Mouse (Mus musculus) kidney, postnatal 36 days (tissue): ENCODE measurements at regions not wholly inside any gene's neighbourhood (a gene's known extent, or its start where the extent isn't known, plus 50 kb on each side); places are given as distances from the start of the nearest gene placed in this dataset.
A peak's percentile ranks its signal among the peaks of the same experiment; 100 is the strongest.

Experiments
- DNase-seq, 2 experiments: peaks; one replicate each; pipeline ENCODE4 v3.0.0; 2021 to 2022; ENCODE audit warnings: mixed read lengths in 2 of 2

DNA sequence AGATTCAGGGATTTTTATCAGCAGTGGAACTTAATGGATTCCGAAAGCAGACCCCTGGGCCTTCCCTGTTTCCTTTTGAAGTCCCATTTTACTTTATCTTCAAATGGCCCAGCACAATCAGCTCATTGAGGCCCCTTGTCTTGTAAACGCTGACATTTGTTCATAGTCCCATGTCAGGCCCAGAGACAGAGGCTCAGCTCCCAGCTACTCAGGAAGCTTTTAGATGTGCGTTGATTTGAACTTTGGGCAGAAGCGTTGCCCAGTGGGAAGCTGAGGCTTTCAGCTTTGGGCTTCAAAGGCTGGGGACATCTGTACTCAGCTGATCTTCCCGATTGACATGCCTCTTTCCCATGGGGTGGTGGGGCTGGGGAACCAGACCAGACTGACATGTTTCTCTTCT is 343.2 kb downstream of the Nuak1 start:
- DNase-seq: no peak

DNA sequence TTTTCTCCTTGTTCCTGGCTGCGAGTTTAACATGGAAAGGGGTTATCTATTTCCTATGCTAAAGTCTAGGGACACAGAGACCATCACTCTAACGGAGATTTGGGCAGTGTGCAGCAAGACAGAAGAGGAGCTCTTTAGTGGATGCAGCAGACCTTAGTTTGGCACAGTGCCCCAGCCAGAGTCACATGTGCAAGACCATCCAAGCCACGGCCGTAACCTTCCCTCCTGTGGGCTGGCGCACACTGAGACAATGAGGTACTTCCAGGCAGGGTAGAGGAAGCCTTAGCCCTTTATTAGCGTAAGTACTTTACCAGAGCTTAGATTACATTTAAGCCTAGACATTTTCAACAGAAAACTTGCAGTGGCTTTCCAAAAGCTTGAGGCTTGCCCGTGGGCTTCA is 336.4 kb downstream of the Nuak1 start:
- DNase-seq: no peak

DNA sequence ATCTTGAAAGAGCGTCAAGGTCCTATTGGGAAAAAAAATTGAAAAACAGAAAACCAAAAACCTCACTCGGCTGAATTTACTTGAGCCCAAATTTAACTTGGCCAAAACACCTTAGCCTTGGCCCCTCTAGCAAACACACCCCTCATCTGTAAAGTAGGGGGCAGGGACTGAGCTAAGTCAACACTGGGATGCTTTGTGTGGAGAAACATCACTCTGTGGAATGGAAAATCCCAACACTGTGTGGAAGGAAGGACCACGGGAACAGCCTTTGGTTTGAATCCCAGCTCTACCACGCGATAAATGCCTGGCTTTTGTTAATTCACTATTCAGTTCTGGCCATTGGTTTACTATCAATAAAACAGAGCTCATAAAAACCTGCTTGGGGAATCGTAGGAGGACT is 335.8 kb downstream of the Nuak1 start:
- DNase-seq: no peak

DNA sequence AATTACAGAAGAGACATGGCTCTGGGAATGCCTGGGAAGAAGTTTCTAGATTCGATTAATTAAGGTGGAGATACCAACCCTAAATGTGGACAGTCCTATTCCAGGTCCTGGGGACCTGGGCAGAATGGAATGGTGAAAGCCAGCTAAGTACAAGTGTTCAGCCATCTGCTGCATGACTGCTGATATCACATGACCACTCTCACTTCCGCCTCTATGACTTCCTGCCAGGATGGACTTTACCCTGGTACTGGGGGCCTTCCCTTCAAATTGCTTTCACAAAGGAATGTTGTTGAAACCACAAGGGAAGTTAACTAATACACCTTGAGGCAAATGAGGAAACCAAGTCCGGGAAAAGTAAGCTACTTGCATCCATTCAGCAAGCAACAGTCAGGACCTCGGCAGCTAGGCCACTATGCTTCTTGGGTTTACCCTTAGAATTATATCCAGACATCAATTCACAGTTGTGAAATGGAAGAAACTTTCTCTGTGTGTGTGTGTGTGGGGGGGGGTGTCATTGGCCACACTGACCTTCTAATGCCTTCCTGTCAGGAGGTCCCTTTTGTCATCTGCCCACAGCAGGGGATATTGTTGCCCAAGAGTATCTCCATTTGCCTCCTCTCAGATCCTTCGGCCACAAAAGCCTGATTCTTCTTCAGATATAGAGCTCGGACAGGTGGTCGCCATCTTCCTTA is 330.6 kb downstream of the Nuak1 start:
- no peak for DNase-seq

DNA sequence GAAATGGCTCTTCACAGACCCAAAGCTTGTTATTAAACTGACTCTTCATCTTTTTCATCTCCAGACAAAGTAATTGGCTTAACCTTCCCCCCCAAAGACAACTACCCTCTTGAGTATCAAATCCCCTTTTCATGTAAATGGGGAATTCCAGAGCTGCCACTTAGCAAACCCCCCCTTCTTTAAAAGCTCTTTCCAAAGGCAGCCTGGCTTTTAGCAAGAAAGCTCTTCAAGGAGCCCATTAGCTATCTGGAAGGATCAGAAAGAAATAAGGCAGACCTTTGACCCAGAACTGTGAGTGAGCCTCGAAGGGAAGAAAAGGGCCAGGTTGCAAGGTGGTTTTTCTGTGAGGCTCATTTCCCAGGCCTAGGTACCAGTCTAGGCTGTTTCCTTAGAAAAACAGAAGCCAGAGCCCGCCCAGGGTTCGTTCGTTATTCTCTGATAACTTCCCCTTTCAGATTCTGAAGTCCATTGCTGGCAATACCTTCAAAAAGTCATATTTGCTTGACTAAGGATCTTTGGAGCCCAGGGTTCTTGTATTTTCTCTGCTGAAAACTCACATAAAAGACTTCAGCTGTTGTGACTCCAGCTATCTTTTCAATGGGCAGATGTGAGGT is 329.9 kb downstream of the Nuak1 start:
- no peak for DNase-seq

DNA sequence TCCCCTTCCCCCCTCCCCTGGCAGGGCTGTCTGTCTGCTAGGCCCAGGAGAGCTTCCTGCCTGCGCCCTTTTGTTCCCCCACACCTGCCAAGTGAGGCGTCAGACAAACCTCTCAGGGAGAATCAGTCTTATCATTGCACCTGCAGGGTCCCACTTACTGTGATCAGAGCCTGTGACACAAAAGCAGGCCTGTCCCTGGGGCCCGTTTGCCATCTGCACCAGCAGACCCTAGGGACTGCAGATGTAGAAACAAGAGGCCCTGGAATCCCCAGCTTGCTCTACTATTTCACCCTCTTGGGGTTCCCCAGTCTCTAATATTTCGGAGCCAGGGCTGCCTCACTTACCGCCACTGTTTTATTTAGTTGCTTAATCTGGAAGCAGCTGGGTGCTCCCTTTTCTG is 328.9 kb downstream of the Nuak1 start:
- no peak for DNase-seq

DNA sequence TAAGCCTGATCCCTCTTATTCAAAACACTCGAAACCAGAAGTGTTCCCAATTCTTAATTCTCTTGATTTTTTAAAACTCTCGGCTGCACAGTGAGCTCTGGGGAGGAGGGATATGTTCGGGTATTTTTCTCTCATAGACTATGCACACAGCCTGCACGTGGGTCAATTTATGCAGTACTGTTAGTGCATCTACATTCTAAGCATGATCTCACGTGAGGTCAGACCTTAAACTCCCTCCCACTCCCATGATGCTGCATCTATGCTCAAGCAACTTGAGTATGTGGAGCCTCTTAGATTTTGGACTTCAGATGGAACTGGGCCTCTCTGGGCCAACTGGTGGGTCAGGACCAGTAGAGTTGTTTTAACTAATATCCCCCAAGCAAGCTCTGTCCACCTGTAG is 328.5 kb downstream of the Nuak1 start:
- DNase-seq: no peak

DNA sequence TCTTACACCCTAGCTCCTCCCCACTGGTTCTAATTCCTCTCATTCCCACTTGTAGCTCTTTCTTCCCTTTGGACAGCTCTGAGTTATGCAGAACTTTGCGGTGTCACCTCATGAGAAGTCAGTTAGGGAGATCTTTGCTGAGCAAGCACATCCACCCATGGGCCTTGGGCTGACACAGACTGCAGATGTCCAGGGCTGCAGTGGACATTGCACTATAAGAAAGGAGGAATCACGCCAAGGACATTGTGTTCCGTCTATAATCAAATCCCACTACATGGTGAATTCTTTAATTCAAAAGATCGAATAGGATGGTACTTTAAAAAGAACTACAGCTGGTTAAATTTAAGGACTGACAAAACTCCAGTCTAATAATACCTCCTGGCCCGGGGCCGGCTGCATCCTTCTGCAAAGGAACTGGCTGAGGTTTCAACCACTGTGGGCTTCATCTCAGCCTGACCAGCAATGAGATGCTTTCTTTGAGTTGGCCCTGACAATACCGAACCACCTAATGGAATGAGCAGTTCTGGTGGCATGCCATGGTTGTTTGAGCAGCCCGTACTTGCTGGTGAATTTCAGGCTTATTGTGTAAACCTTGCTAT is 320.3 kb downstream of the Nuak1 start:
- DNase-seq: no peak

DNA sequence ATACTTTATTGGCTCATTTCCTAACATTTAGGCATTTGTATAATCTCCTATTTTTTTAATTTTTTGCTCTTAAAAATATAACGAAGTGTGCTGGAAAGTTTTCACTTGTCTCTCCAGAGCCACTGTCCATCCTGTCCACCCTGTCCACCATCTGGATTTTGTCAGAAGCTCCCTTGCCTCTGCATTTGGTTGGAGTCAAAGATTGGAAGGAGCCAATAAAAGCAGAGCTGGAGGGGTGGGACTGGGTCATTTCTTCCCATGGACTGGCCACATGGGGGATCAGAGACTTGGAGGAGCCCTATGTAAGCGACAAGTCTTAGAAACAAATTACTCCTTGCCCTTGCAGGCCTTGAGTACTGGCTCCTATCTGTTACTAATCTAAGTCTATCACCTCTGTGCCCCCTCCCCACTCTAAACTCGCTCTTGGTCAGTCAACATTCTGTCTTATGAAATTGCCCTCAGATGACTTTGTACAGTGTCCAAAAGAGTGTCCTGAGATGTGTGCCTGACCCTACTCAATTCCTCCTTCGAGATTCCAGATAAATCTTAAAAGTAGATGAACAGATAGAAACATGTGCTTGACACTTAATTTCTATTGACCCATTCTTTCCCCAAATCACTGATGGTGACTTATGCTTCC is 303.3 kb downstream of the Nuak1 start:
- DNase-seq: peak in 1 of 2 experiments; percentile 15

DNA sequence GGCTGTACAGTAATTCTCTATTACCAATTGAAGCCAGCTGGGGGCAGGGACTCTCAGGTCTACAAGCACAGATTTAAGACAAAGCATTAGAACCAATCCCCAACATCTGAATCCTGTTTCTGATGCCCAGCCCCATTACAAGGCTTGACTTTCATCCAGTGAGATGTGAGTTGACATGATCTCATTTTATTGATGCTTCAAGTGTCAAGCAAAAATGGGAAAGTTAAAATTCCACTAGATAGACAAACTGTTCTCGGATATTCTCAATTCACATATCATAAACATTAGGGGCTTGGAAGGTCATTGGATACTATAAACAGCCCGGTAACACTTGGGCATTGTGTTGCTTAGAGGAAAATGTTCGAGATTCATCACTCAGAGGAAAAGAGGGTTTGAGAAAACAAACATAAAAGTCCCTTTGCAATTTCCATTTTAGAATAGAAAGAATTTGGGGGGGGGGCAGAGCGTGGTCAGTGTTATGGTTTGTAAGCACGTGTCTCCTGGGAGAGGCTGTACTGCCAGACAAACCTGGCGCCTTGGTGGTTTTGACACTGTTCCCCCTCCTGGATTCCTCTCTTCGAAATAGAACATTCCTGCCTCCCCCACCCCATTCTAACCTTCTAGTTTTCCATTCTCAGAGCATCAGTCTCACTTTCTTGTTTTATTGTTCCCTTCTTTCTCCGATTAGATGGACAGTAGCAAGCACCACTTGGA is 297.5 kb downstream of the Nuak1 start:
- no peak for DNase-seq

DNA sequence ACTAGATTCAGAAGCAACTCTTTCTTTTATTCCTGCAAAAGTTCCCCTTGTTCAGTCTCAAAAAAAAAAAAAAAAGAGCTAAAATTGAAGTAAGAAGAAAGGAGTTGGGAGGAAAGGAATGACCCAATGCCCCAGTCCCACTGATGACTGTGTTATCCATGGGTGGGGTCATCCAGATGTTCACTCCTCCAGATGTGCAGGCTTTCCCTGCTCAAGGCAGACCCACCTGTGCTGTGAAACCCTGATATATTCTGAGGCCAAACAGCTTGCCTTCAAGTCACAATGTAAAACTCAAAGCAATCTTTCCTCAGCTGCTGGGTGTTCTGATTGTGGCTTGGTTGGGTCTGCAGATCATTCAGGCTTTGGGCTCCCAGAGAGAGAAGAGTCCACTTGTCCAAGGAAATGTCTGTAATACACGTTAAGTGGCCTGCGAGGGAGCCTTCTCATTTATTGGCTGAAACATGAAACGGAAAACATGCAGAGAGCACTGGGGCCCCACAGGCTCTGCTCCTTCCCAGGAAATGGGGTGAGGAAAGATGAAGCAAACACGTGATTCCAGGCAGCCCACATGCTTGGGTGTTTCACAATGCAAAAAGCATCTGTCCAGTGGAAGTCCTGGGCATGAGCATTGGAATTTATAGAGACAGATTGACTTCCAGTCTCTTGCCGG is 296.6 kb downstream of the Nuak1 start:
- peak in 1 of 2 experiments; percentile 11 for DNase-seq

DNA sequence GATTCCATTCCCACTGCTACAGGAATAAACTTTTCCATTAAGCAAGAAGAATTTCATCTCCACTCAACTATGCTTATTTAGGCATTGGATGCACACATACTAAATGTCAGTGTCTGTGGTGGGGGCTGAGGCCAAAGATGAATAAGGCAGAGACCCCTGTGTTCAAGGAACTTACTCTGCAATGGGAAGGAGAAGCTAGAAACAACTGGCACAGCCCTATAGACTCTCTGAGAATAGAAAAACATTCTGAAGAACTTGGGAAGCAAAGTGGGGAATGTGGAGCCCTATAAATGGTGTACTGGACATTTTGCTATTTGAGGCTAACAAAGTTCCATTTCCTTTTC is 296.1 kb downstream of the Nuak1 start:
- no peak for DNase-seq

DNA sequence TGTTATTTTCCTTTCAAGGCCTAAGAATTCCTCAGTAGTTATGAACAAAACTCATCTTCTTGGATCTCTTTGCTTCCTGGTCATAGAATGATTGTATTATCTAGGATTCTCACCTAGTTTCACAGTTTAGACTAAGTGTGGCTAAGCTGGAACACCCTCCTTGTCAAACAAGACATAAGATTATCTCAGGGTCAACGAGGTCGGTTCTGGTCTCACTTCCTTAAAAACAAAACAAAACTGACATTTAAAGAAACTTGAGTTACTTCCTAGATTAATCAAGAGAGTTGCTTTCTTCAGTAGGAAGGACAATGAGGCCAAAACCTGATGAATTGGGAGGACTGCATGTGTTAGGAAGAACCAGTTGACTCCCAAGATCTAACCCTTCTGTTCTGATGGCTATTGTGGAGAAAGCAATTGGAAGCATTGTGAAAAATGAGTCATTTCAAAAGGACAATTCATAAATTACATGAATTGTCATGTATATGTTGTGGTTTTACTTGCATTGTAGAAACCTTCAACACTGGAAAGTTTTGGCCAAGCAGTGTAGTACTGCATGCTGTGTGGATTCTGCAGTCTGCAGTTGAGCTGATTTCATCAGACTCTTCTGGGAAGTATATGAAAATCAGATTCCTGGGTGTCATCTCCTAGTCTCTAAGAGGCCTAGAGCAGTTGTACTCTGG is 293.0 kb downstream of the Nuak1 start:
- DNase-seq: no peak

DNA sequence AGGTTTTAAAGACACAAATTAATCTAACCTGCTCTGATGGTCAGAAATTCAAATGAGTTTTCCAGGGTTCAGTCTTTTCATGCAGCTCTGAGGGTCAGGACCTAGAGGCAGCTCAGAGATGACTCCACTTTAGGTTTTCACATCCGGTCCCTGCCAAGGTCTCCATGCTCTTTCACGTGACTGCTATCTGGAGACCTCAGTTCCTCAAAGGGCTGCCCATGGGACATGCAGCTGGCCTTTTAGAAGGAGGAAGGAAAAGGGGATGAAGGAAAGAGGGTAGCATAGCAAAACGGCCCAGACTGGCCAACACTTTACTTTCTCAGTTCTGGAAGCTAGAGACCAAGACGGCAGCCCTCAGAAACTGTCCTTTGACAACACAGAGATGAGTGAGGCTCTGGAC is 276.6 kb downstream of the Nuak1 start:
- no peak for DNase-seq

DNA sequence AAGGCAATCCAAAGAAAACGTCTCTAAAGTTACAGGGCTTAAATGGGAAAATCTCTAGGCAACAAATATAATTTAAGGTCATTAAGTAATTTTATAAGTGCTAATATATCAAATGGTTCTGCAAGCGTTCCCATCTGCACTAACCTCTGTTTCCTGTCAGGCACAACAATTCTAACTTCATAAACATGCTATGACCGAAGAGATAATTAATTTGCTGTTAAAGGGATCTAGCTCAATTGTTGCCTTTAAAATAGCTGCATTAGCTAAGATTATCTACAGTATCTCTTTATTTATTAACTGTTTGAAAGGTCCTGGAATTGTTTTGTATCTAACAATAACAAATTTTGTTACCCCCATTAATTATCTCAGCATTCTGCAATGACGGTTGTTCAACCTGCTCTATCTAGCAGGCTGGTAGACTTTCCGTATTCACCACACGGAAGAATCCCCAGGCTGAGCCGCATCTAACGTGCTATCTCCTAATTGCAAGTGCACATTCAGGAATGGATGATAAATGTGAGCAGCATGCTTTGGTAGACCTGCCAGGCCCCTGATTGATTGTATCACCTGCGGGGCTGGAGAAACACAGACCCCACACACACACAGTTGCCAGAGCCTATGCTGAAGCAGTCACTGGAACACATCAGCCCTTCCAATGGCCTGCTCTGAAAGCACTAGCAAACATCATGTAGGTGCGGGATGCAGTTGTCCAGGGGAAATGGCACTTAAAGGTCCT is 274.4 kb downstream of the Nuak1 start:
- DNase-seq: no peak

DNA sequence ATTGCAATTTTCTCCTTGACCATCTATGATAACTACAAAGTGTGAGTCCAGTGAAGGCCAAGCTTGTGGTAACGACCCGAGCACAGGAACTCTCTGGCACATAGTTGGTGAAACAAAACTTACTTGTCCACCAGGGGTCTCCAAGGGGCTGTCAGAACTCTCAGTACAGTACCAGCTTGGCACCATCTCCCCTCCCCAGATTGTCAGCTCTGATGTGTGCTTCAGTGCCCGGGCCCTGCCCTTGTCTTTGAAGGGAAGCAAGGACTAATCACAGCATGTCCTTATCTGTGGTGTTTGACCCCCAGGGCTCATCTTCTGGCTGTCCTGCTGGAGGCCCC is 273.9 kb downstream of the Nuak1 start:
- peak in 1 of 2 experiments; percentile 30 for DNase-seq

DNA sequence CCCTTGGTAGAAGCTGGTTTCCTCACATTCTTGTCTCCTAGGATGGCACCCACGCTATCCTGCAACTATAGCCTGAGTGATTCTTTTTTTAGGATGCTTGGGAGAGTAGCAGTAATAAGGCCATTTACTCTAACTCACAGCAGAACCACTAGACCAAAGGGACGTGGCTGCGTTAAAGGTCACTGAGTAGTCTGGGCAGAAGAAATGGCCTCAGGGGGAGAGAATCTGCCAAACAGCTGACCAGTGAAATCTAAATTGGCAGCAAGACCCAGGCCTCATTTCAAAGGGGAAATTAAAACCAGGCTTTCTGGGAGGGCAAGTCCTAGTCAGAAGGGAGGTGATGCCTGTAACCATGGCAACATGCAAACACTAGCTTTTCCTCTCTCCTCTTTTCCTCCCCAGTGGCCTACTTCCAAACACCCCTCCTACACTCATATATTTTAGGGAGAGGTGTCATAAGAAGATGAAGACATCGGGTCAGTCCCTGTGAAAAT is 267.5 kb downstream of the Nuak1 start:
- DNase-seq: no peak

DNA sequence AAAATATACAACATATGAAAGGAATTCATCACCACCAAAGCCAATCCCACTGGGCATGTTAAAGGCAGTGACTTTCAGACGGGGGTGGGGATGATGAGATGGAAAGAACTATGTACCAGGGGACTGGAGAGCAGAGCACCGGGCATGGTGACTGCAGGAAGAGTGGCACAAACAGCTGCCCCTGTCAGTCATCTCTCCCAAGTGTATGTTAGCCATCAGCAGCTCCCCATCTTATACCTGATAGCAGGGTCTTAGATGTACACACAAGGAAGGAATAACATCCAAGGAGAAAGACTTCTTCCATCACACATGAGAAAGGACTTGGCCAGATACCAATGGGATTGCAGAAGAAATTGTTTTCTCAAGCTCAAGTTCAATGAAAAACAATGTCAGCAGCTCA is 257.2 kb downstream of the Nuak1 start:
- no peak for DNase-seq

DNA sequence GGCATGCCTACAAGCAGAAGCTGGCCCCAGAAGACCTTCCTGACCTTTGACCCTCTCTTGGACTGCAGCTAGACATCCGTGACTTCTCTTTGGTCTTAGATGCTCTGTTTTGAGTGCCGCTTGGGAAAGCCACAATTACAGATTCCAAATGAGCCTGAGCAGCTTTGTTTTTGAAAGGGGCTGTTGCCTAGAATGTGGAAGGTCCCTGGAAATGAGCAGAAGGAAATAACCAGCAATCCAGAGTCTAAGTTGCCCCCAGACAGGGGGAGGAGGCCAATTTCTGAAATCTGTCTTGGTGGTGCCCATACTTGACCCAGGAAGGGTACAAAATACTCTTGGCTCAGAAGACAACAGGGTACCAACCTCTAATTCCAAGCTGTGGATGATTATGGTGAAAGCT is 253.9 kb downstream of the Nuak1 start:
- DNase-seq: no peak

DNA sequence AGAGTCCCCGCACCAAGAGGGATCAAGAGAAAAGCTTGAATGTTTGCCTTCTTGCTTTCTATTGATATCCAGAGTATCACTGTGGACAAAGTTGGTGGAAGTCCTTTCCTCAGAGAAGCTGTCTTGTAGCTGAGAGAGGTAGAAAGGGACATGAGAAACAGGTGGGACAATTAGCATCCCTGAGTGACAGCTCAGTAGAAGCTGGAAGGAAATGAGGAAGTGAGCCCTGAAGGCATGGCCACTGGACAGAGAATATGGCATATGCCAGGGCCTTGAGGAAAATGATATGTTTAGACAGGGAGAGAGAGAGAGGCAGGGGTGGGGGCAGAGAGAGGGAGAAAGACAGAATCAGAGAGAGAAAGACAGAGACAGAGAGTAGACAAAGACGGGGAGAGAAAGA is 241.4 kb downstream of the Nuak1 start:
- DNase-seq: no peak

DNA sequence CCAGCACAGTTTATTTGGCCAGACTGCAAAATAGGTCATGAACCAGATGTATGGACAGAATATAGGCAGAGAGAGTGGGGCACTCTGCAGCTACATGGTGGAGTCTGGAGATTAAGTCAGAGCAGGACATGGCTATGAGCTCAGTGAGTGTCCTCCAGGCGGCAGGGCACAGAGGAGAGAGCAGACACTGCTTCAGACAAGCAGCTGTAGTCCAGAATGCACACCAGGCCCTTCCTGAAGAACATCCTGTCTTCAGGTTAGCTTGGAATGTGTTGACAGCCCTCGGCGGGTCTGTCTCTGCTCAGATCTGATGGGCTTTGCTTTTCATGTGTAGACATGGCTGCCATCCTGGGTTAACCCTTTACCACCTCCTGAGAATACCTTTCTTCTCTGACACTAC is 238.6 kb downstream of the Nuak1 start:
- DNase-seq: no peak
